Mouse (Mus musculus) layer of hippocampus, postnatal 36 days (tissue): Measurements from ENCODE around the gene Usp43. TPM values are rescaled to one million over a fixed set of nuclear protein-coding genes. Genes with fewer than 3 reads are reported as not detected.

Experiments
- DNase-seq, 2 experiments: peaks; one replicate each; pipeline ENCODE4 v3.0.0; 2022
- total RNA-seq, 2 experiments: library from RNA; stranded (reverse); gene quantifications; 2 replicates each; pipeline ENCODE4 v1.2.3; 2021

The Usp43 gene
- under 1 TPM; 0.28 to 0.77 TPM for total RNA-seq

- no peak for DNase-seq
These were observed at the start of gene Usp43 for GRCm38 (mm10) chr11:67921827-67922754. Gene Usp43 (minus strand): TSS chr11:67922153.

GRCm38 (mm10) chr11:67967831-67968230 lies 45.9 kb upstream of the Usp43 start:
- DNase-seq, result no peak

- DNase-seq, result peak; percentile 89 to 91
These were observed 44.2 kb upstream of the Usp43 start, which contains the start of gene Stx8 for GRCm38 (mm10) chr11:67965905-67966878. Gene Stx8 (plus strand): TSS chr11:67966193.

- peak; percentile 83 to 86 for DNase-seq
These were observed 43.4 kb upstream of the Usp43 start, which contains the start of gene Cfap52 for GRCm38 (mm10) chr11:67965242-67965883. Gene Cfap52 (minus strand): TSS chr11:67965651.

GRCm38 (mm10) chr11:67964110-67964509 lies 42.2 kb upstream of the Usp43 start:
- no peak for DNase-seq

- DNase-seq, result no peak
These were observed 32.5 kb upstream of the Usp43 start for GRCm38 (mm10) chr11:67954413-67954812.

- no peak for DNase-seq
These were observed 31.7 kb upstream of the Usp43 start for GRCm38 (mm10) chr11:67953604-67954003.

GRCm38 (mm10) chr11:67949475-67949874 lies 27.5 kb upstream of the Usp43 start:
- no peak for DNase-seq

- no peak for DNase-seq
These were observed 26.3 kb upstream of the Usp43 start for GRCm38 (mm10) chr11:67948229-67948628.

- DNase-seq, result no peak
These were observed 10.2 kb upstream of the Usp43 start for GRCm38 (mm10) chr11:67932156-67932555.

GRCm38 (mm10) chr11:67926348-67927055 lies 4.5 kb upstream of the Usp43 start:
- DNase-seq, result no peak

- no peak for DNase-seq
These were observed 3.0 kb upstream of the Usp43 start for GRCm38 (mm10) chr11:67925000-67925399.

GRCm38 (mm10) chr11:67923720-67924119 lies 1.8 kb upstream of the Usp43 start:
- no peak for DNase-seq

- peak; percentile 38 to 45 for DNase-seq
These were observed 787 bp upstream of the Usp43 start for GRCm38 (mm10) chr11:67922755-67923125.

- DNase-seq, result peak; percentile 8 to 14
These were observed 694 bp downstream of the Usp43 start for GRCm38 (mm10) chr11:67921091-67921826.

- DNase-seq, result no peak
These were observed 1.6 kb downstream of the Usp43 start for GRCm38 (mm10) chr11:67920226-67920960.

- no peak for DNase-seq
These were observed 2.4 kb downstream of the Usp43 start for GRCm38 (mm10) chr11:67919593-67919992.

GRCm38 (mm10) chr11:67917126-67917525 lies 4.8 kb downstream of the Usp43 start:
- no peak for DNase-seq

GRCm38 (mm10) chr11:67911074-67911473 lies 10.9 kb downstream of the Usp43 start:
- no peak for DNase-seq

- no peak for DNase-seq
These were observed 18.2 kb downstream of the Usp43 start for GRCm38 (mm10) chr11:67903756-67904155.
